Mouse (Mus musculus) liver, adult 2 months (tissue): Measurements from ENCODE around the gene Pml.

ENCODE experiments used
- CTCF ChIP-seq: fragments of 200-500 bp; IDR thresholded peaks from 2 replicates; pipeline ENCODE4 v1.5.1; 2011; ENCODE audit warnings: low read depth, low read length, control low read depth
- POLR2A ChIP-seq: fragments of 200-500 bp; IDR thresholded peaks from 2 replicates; pipeline ENCODE4 v1.6.1; 2011; ENCODE audit warnings: low read length, control low read depth; ENCODE audit not compliant: insufficient read depth; ENCODE audit errors: extremely low read depth

GRCm38 (mm10) chr9:58274101-58274604, 24.6 kb upstream of the Pml start:
- no peak for TF ChIP-seq CTCF
- no peak for TF ChIP-seq POLR2A
